Mouse (Mus musculus) embryonic facial prominence, embryonic 12.5 days (tissue): Measurements from ENCODE around the gene Sae1. TPM values are rescaled to one million over a fixed set of nuclear protein-coding genes. Genes with fewer than 3 reads are reported as not detected.
"Not testable (repeated sequence)": the region's sequence is repeated elsewhere in the genome, so short reads cannot be mapped to it uniquely, and the experiment has no call there.

Experiments
- ATAC-seq: fragments of 200-750 bp; cut with Nextera tagmentation; 2 replicates; pipeline ENCODE4 v1.8.0; 2017; ENCODE audit not compliant: insufficient number of reproducible peaks, insufficient read depth, low FRiP score, low TSS enrichment
- H3K27ac ChIP-seq: fragments of 300-500 bp; sonication (generic); 2 replicates; pipeline ENCODE4 v1.5.1; 2016; ENCODE audit warnings: mild to moderate bottlenecking
- H3K27me3 ChIP-seq: fragments of 300-500 bp; sonication (generic); 2 replicates; pipeline ENCODE4 v1.6.1; 2016; ENCODE audit warnings: mild to moderate bottlenecking, moderate library complexity
- H3K36me3 ChIP-seq: fragments of 300-500 bp; sonication (generic); 2 replicates; pipeline ENCODE4 v1.6.1; 2016; ENCODE audit warnings: mild to moderate bottlenecking
- H3K4me1 ChIP-seq: fragments of 300-500 bp; sonication (generic); 2 replicates; pipeline ENCODE4 v1.6.1; 2016
- H3K4me2 ChIP-seq: fragments of 300-500 bp; sonication (generic); replicated peaks from 2 replicates; pipeline ENCODE4 v1.6.1; 2016; ENCODE audit warnings: mild to moderate bottlenecking, moderate library complexity
- H3K4me3 ChIP-seq: fragments of 300-500 bp; sonication (generic); 2 replicates; pipeline ENCODE4 v1.5.1; 2016; ENCODE audit warnings: mild to moderate bottlenecking
- H3K9ac ChIP-seq: fragments of 300-500 bp; sonication (generic); 2 replicates; pipeline ENCODE4 v1.6.1; 2016; ENCODE audit warnings: mild to moderate bottlenecking, moderate library complexity
- H3K9me3 ChIP-seq: fragments of 300-500 bp; sonication (generic); 2 replicates; pipeline ENCODE4 v1.6.1; 2016; ENCODE audit warnings: mild to moderate bottlenecking, moderate library complexity
- WGBS: fragments of 180-500 bp; shearing (Covaris S2); methylation state at CpG from one replicate; pipeline ENCODE4 v1.1.7; 2016; 5-methylcytosine and 5-hydroxymethylcytosine counted together
- polyA plus RNA-seq: library from polyadenylated mRNA; unstranded; fragments of >200 nt; fragmentation: Nextera tagmentation; extraction: Ambion mirVana; gene quantifications from 2 replicates; pipeline ENCODE4 v1.2.1, GENCODE M21; 2016

Gene Sae1
- polyA plus RNA-seq, 1 experiment from 2014 or later, result 405 TPM

DNA sequence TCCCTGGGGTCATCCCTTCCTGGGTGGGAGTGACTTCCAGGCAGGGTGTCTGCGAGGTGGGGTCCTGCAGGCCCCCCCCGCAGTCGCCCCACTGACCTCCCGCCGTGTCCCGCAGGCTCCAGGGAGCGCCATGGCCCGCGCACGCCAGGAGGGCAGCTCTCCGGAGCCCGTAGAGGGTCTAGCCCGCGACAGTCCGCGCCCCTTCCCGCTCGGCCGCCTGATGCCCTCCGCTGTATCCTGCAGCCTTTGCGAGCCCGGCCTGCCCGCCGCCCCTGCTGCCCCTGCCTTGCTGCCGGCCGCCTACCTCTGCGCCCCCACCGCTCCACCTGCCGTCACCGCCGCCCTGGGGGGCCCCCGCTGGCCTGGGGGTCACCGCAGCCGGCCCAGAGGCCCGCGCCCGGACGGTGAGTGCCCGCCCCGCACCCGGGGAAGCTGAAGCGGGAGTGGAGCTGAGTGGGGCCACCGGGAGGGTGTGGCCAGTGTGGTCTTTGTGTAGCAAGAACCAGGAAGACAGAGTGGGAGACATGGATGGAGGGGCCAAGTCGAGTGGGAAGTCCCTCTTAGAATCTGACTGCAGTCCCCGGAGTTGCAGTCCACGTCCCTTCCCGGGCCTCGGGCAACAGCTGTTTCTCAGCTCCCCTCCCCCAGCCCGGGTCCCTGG lies 75.5 kb downstream of the Sae1 start:
- Histone ChIP-seq H3K36me3 (no peaks in the 10 kb centered on the region), H3K4me1 (peaks cover 49% of the 10 kb centered on the region), H3K4me2 (peak overlapping the region; percentile 98), H3K27ac (peak overlapping the region; percentile 80), H3K27me3 (peaks cover 32% of the 10 kb centered on the region), H3K9me3 (no peaks in the 10 kb centered on the region), H3K9ac (peak overlapping the region; percentile 78), H3K4me3 (peak overlapping the region; percentile 71)
- 1% methylated on average over 45 of the region's 49 CpGs for WGBS
- no peak for ATAC-seq

GRCm38 (mm10) chr7:16311453-16312004 lies 76.1 kb downstream of the Sae1 start:
- peaks cover 32% of the 10 kb centered on the region for H3K27me3 ChIP-seq
- no peaks in the 10 kb centered on the region for H3K36me3 ChIP-seq
- ATAC-seq, result no peak
- peak overlapping the region; percentile 78 for H3K9ac ChIP-seq
- 0 out of 2 replicates have a peak overlapping the region, but pooled peaks have one; percentile 80 for H3K27ac ChIP-seq
- H3K4me1 ChIP-seq, result peaks cover 49% of the 10 kb centered on the region
- H3K4me2 ChIP-seq, result peak overlapping the region; percentile 98
- H3K9me3 ChIP-seq, result no peaks in the 10 kb centered on the region
- peak overlapping the region; percentile 71 for H3K4me3 ChIP-seq
- WGBS, result 4% methylated on average over 14 of the region's 14 CpGs

GRCm38 (mm10) chr7:16310521-16311452 lies 76.8 kb downstream of the Sae1 start:
- Histone ChIP-seq H3K36me3 (no peaks in the 10 kb centered on the region), H3K27ac (no peak overlapping the region), H3K27me3 (peaks cover 32% of the 10 kb centered on the region), H3K4me3 (peak overlapping the region; percentile 71), H3K9ac (peak overlapping the region; percentile 78), H3K9me3 (no peaks in the 10 kb centered on the region), H3K4me1 (peaks cover 49% of the 10 kb centered on the region), H3K4me2 (peak overlapping the region; percentile 98)
- whole genome bisulfite sequencing, result 1% methylated on average over 29 of the region's 31 CpGs
- ATAC-seq, result no peak

GRCm38 (mm10) chr7:16310020-16310520 lies 77.5 kb downstream of the Sae1 start:
- 1% methylated on average over 52 of the region's 56 CpGs for WGBS

GRCm38 (mm10) chr7:16309318-16310019 lies 78.1 kb downstream of the Sae1 start:
- Histone ChIP-seq H3K4me2 (peak overlapping the region; percentile 98), H3K9me3 (no peaks in the 10 kb centered on the region), H3K4me3 (peak overlapping the region; percentile 71), H3K36me3 (no peaks in the 10 kb centered on the region), H3K27me3 (peaks cover 32% of the 10 kb centered on the region), H3K27ac (peak overlapping the region; percentile 57; the same call in 1 of the 2 replicates), H3K9ac (peak overlapping the region; percentile 78), H3K4me1 (peaks cover 49% of the 10 kb centered on the region)
- ATAC-seq, result peak; percentile 36; the same call in 1 of the 2 replicates
- WGBS, result under 1% methylated on average over 59 of the region's 61 CpGs

More at GRCm38 (mm10) chr7:16310020-16310520, 77.5 kb downstream of the Sae1 start:
- Histone ChIP-seq H3K27me3 (peaks cover 32% of the 10 kb centered on the region), H3K27ac (0 out of 2 replicates have a peak overlapping the region, but pooled peaks have one; percentile 17), H3K4me2 (peak overlapping the region; percentile 98), H3K9ac (peak overlapping the region; percentile 78), H3K9me3 (no peaks in the 10 kb centered on the region), H3K36me3 (no peaks in the 10 kb centered on the region), H3K4me1 (peaks cover 49% of the 10 kb centered on the region), H3K4me3 (peak overlapping the region; percentile 71)
- no peak for ATAC-seq

- H3K4me1 ChIP-seq, result peaks cover 44% of the 10 kb centered on the region
- ATAC-seq, result no peak; the same call in 1 of the 2 replicates
- H3K4me3 ChIP-seq, result peak overlapping the region; percentile 71
- 42% methylated on average over 16 of the region's 16 CpGs for WGBS
- H3K36me3 ChIP-seq, result no peaks in the 10 kb centered on the region
- H3K9ac ChIP-seq, result peak overlapping the region; percentile 78
- H3K9me3 ChIP-seq, result no peaks in the 10 kb centered on the region
- H3K27me3 ChIP-seq, result peaks cover 32% of the 10 kb centered on the region
- peak overlapping the region; percentile 98 for H3K4me2 ChIP-seq
- peak overlapping the region; percentile 57; the same call in 1 of the 2 replicates for H3K27ac ChIP-seq
Measured at GRCm38 (mm10) chr7:16308555-16309317, 78.9 kb downstream of the Sae1 start.

DNA sequence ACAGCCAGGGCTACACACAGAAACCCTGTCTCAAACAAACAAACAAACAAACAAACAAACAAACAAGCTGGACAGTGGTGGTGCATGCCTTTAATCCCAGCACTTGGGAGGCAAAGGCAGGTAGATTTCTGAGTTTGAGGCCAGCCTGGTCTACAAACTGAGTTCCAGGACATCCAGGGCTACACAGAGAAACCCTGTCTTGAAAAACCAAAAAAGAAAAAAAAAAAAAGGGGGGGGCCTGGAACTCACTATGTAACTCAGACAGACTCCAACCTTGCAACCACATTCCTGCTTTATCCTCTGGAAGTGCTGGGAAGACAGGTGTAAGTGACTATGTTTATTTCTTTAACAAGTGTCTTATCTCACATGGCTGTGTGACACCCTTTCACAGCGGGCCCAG lies 79.5 kb downstream of the Sae1 start, which contains the start of gene Bbc3:
Gene Bbc3 (plus strand): TSS at position 301 of the 400 bp plus-strand sequence.
- ATAC-seq, H3K36me3 ChIP-seq, H3K9me3 ChIP-seq: not testable (repeated sequence)
- Histone ChIP-seq H3K4me2 (peak within 1 kb of the TSS; percentile 98), H3K27ac (peak within 1 kb of the TSS; percentile 57; the same call in 1 of the 2 replicates), H3K4me1 (peaks cover 39% of the 10 kb centered on the region), H3K9ac (peak within 1 kb of the TSS; percentile 78), H3K27me3 (peaks cover 32% of the 10 kb centered on the region), H3K4me3 (peak within 1 kb of the TSS; percentile 71)
- 69% methylated on average over 1 of the region's 1 CpGs for WGBS

- H3K4me1 ChIP-seq, result peaks cover 29% of the 10 kb centered on the region
- H3K4me2 ChIP-seq, H3K4me3 ChIP-seq, H3K9ac ChIP-seq, H3K27ac ChIP-seq, H3K36me3 ChIP-seq, ATAC-seq, H3K9me3 ChIP-seq: not testable (repeated sequence)
- 76% methylated on average over 6 of the region's 6 CpGs for WGBS
- peaks cover 26% of the 10 kb centered on the region for H3K27me3 ChIP-seq
Measured at GRCm38 (mm10) chr7:16307141-16307540, 80.5 kb downstream of the Sae1 start.

- Histone ChIP-seq H3K9ac (peak overlapping the region; percentile 63), H3K27ac (peak overlapping the region; percentile 70; the same call in 1 of the 2 replicates), H3K4me1 (peaks cover 24% of the 10 kb centered on the region)
Measured at GRCm38 (mm10) chr7:16299419-16300035, 88.1 kb downstream of the Sae1 start.

DNA sequence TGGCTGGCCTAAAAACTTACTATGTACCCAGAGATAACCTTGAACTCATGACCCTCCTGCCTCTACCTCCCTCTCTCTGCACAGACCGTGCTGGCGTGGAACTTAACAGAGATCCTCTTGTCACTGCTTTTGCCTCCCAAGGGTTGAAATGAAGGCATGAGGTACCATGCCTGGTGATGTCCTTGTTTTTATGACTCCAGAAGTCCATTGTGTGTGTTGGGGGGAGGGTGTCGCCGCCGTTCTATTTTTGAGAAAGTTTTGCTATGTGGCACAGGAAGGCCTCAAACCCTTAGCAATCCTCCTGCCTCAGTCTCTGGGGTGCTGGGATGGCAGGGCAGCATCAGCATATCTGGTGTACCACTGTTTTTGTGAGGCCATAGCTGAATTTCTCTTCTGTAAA lies 88.7 kb downstream of the Sae1 start:
- Histone ChIP-seq H3K27me3 (no peaks in the 10 kb centered on the region), H3K4me3 (peak overlapping the region; percentile 47), H3K9me3 (no peaks in the 10 kb centered on the region), H3K4me2 (peak overlapping the region; percentile 82), H3K27ac (peak overlapping the region; percentile 70; the same call in 1 of the 2 replicates), H3K36me3 (no peaks in the 10 kb centered on the region), H3K4me1 (peaks cover 24% of the 10 kb centered on the region), H3K9ac (0 out of 2 replicates have a peak overlapping the region, but pooled peaks have one; percentile 63)
- ATAC-seq, result no peak
- 83% methylated on average over 5 of the region's 5 CpGs for WGBS

More at GRCm38 (mm10) chr7:16299419-16300035, 88.1 kb downstream of the Sae1 start:
- Histone ChIP-seq H3K9me3 (no peaks in the 10 kb centered on the region), H3K4me3 (peak overlapping the region; percentile 47), H3K4me2 (peak overlapping the region; percentile 82), H3K36me3 (no peaks in the 10 kb centered on the region), H3K27me3 (no peaks in the 10 kb centered on the region)
- peak; percentile 79 for ATAC-seq
- under 1% methylated on average over 52 of the region's 52 CpGs for WGBS
